Mouse (Mus musculus): ENCODE measurements at regions not wholly inside any gene's neighbourhood (a gene's known extent, or its start where the extent isn't known, plus 50 kb on each side); places are given as distances from the start of the nearest gene placed in this dataset.

GRCm38 (mm10) chr16:24247291-24247690, 146.0 kb upstream of the Lpp start:
- no peaks in the 10 kb centered on the region for H3K9me3 ChIP-seq (replicated peaks; ENCODE audit: control insufficient read depth, insufficient read depth, low read length, poor library complexity, severe bottlenecking)
- H3K4me1 ChIP-seq (ENCODE audit: control insufficient read depth, insufficient read depth, low read length): no peaks in the 10 kb centered on the region

DNA sequence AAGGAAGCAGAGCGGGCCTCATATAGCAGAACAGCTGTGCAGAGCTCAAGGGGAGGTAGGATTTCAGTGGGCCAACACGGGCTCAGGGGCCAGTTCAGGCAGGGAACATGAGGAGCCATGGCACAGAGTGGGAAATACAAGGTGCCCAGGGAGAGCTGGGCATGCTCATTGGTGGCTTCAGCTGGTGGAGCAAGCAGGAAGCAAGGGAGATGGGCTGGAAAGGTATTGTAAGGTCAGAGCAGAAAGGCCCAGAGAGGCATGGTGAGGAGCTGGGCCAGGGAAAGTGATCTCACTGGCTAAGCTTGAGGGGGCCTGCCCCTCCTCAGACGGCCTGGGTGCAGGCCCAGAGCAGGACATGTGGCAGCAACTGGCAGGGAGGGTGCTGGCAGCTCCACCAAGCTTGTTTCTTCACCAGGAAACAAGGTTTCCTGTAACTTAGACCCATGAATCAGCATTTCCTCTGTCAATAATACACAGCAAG, 155.2 kb upstream of the Lpp start:
- H3K4me3 ChIP-seq (ENCODE audit: low read depth, low read length): no peak overlapping the region
- no peak overlapping the region for H3K27ac ChIP-seq (ENCODE audit: insufficient read depth, low read length)
- H3K36me3 ChIP-seq (ENCODE audit: control insufficient read depth, insufficient read depth, low read length, poor library complexity, severe bottlenecking): no peaks in the 10 kb centered on the region
- no peaks in the 10 kb centered on the region for H3K9me3 ChIP-seq (replicated peaks; ENCODE audit: control insufficient read depth, insufficient read depth, low read length, poor library complexity, severe bottlenecking)
- H3K9ac ChIP-seq (ENCODE audit: low read depth, poor library complexity, severe bottlenecking): no peak overlapping the region
- TF ChIP-seq CTCF (IDR thresholded peaks at IDR 0.05; ENCODE audit: low read depth, low read length) (no peak), POLR2A (IDR thresholded peaks at IDR 0.05; ENCODE audit: insufficient read depth, low read length) (no peak), EP300 (IDR thresholded peaks at IDR 0.05; ENCODE audit: insufficient read depth, low read depth, low read length) (no peak)
- no peaks in the 10 kb centered on the region for H3K27me3 ChIP-seq (ENCODE audit: control insufficient read depth, insufficient read depth, low read length, poor library complexity, severe bottlenecking)
- no peaks in the 10 kb centered on the region for H3K4me1 ChIP-seq (ENCODE audit: control insufficient read depth, insufficient read depth, low read length)

More at GRCm38 (mm10) chr16:24247291-24247690, 146.0 kb upstream of the Lpp start:
- Histone ChIP-seq H3K36me3 (ENCODE audit: control insufficient read depth, insufficient read depth, low read length, poor library complexity, severe bottlenecking) (no peaks in the 10 kb centered on the region), H3K9ac (ENCODE audit: low read depth, poor library complexity, severe bottlenecking) (no peak overlapping the region), H3K4me3 (ENCODE audit: low read depth, low read length) (no peak overlapping the region), H3K27me3 (ENCODE audit: control insufficient read depth, insufficient read depth, low read length, poor library complexity, severe bottlenecking) (no peaks in the 10 kb centered on the region), H3K27ac (ENCODE audit: insufficient read depth, low read length) (no peak overlapping the region)
- no peak for TF ChIP-seq EP300 (IDR thresholded peaks at IDR 0.05; ENCODE audit: insufficient read depth, low read depth, low read length)
- TF ChIP-seq CTCF (IDR thresholded peaks at IDR 0.05; ENCODE audit: low read depth, low read length): no peak
- no peak for TF ChIP-seq POLR2A (IDR thresholded peaks at IDR 0.05; ENCODE audit: insufficient read depth, low read length)

- Histone ChIP-seq H3K4me1 (ENCODE audit: control insufficient read depth, insufficient read depth, low read length) (no peaks in the 10 kb centered on the region), H3K36me3 (ENCODE audit: control insufficient read depth, insufficient read depth, low read length, poor library complexity, severe bottlenecking) (no peaks in the 10 kb centered on the region), H3K4me3 (ENCODE audit: low read depth, low read length) (no peak overlapping the region), H3K27me3 (ENCODE audit: control insufficient read depth, insufficient read depth, low read length, poor library complexity, severe bottlenecking) (no peaks in the 10 kb centered on the region), H3K9ac (ENCODE audit: low read depth, poor library complexity, severe bottlenecking) (no peak overlapping the region), H3K27ac (ENCODE audit: insufficient read depth, low read length) (no peak overlapping the region), H3K9me3 (replicated peaks; ENCODE audit: control insufficient read depth, insufficient read depth, low read length, poor library complexity, severe bottlenecking) (no peaks in the 10 kb centered on the region)
- TF ChIP-seq POLR2A (IDR thresholded peaks at IDR 0.05; ENCODE audit: insufficient read depth, low read length): no peak
- TF ChIP-seq CTCF (IDR thresholded peaks at IDR 0.05; ENCODE audit: low read depth, low read length): no peak
- TF ChIP-seq EP300 (IDR thresholded peaks at IDR 0.05; ENCODE audit: insufficient read depth, low read depth, low read length): no peak
Measured at GRCm38 (mm10) chr16:24237425-24237824, 155.9 kb upstream of the Lpp start.

DNA sequence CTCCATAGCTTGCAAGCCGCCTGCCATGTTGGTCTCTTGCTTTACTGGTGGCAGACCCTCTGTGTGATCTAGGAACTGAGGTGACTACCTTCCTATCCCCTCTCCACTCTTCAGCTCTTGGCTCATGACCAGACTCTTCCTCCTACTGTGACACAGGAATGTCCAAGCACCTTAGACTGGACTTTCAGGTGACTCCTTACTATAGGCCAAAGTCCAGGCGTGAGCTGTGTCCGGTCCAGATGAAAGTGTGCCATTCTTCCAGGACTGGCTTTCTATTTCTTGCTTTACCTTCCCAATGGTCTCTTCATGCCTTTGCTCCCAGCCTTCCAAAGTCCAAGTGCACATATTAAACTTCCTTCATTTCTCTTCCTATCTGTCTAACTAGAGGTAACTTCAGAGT, 156.3 kb upstream of the Lpp start:
- TF ChIP-seq EP300 (IDR thresholded peaks at IDR 0.05; ENCODE audit: insufficient read depth, low read depth, low read length): no peak
- no peak for TF ChIP-seq CTCF (IDR thresholded peaks at IDR 0.05; ENCODE audit: low read depth, low read length)
- TF ChIP-seq POLR2A (IDR thresholded peaks at IDR 0.05; ENCODE audit: insufficient read depth, low read length): no peak
- no peaks in the 10 kb centered on the region for H3K27me3 ChIP-seq (ENCODE audit: control insufficient read depth, insufficient read depth, low read length, poor library complexity, severe bottlenecking)
- H3K4me1 ChIP-seq (ENCODE audit: control insufficient read depth, insufficient read depth, low read length): no peaks in the 10 kb centered on the region
- H3K36me3 ChIP-seq (ENCODE audit: control insufficient read depth, insufficient read depth, low read length, poor library complexity, severe bottlenecking): no peaks in the 10 kb centered on the region
- H3K9me3 ChIP-seq (replicated peaks; ENCODE audit: control insufficient read depth, insufficient read depth, low read length, poor library complexity, severe bottlenecking): no peaks in the 10 kb centered on the region
- no peak overlapping the region for H3K9ac ChIP-seq (ENCODE audit: low read depth, poor library complexity, severe bottlenecking)
- H3K27ac ChIP-seq (ENCODE audit: insufficient read depth, low read length): no peak overlapping the region
- H3K4me3 ChIP-seq (ENCODE audit: low read depth, low read length): no peak overlapping the region

DNA sequence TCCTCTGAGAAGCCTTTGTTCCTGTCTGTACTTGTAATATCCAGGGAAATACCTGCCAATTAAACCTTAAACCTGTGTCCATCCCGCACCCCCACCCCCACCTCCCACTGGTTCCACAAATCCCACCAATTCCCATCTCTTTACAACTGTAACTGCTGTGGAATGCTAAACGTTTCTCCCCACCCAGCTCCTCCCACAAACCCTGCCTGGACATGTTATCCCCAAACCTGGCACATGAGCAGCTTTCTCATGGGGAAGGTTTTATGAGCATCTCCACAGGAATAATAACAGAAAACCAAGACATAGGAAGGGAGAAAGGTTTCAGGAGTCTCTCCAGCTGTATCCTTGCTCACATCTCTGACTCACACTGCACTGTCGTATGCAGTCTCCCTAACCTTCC, 156.8 kb upstream of the Lpp start:
- H3K4me1 ChIP-seq (ENCODE audit: control insufficient read depth, insufficient read depth, low read length): no peaks in the 10 kb centered on the region
- H3K27me3 ChIP-seq (ENCODE audit: control insufficient read depth, insufficient read depth, low read length, poor library complexity, severe bottlenecking): no peaks in the 10 kb centered on the region
- H3K27ac ChIP-seq (ENCODE audit: insufficient read depth, low read length): no peak overlapping the region
- TF ChIP-seq EP300 (IDR thresholded peaks at IDR 0.05; ENCODE audit: insufficient read depth, low read depth, low read length) (no peak), CTCF (IDR thresholded peaks at IDR 0.05; ENCODE audit: low read depth, low read length) (no peak), POLR2A (IDR thresholded peaks at IDR 0.05; ENCODE audit: insufficient read depth, low read length) (no peak)
- no peaks in the 10 kb centered on the region for H3K36me3 ChIP-seq (ENCODE audit: control insufficient read depth, insufficient read depth, low read length, poor library complexity, severe bottlenecking)
- H3K9ac ChIP-seq (ENCODE audit: low read depth, poor library complexity, severe bottlenecking): no peak overlapping the region
- H3K4me3 ChIP-seq (ENCODE audit: low read depth, low read length): no peak overlapping the region
- H3K9me3 ChIP-seq (replicated peaks; ENCODE audit: control insufficient read depth, insufficient read depth, low read length, poor library complexity, severe bottlenecking): no peaks in the 10 kb centered on the region

DNA sequence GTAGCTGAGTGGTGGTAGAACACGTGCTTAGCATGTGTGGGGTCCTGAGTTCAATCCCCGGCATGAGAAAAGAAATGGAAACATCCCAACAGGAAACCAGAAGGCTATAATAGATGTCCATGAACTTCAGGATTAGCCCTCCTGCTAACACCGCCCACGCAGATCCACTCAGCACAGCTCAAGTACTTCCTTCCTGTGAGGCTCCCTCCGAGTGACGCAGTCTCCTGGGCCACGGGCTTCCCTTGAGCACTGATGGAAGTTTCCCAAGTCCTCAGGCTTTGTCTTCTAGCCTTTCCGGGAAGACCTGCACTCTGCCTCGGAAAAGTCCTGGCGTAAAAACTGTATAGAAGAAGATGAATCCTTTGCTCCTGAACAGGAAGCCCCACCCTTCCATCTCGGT, 158.5 kb upstream of the Lpp start:
- no peaks in the 10 kb centered on the region for H3K36me3 ChIP-seq (ENCODE audit: control insufficient read depth, insufficient read depth, low read length, poor library complexity, severe bottlenecking)

More for the DNA sequence above, 158.5 kb upstream of the Lpp start:
- Histone ChIP-seq H3K9me3 (replicated peaks; ENCODE audit: control insufficient read depth, insufficient read depth, low read length, poor library complexity, severe bottlenecking) (no peaks in the 10 kb centered on the region), H3K27ac (ENCODE audit: insufficient read depth, low read length) (no peak overlapping the region), H3K27me3 (ENCODE audit: control insufficient read depth, insufficient read depth, low read length, poor library complexity, severe bottlenecking) (no peaks in the 10 kb centered on the region), H3K9ac (ENCODE audit: low read depth, poor library complexity, severe bottlenecking) (no peak overlapping the region), H3K4me3 (ENCODE audit: low read depth, low read length) (no peak overlapping the region), H3K4me1 (ENCODE audit: control insufficient read depth, insufficient read depth, low read length) (no peaks in the 10 kb centered on the region)
- TF ChIP-seq CTCF (IDR thresholded peaks at IDR 0.05; ENCODE audit: low read depth, low read length) (no peak), POLR2A (IDR thresholded peaks at IDR 0.05; ENCODE audit: insufficient read depth, low read length) (no peak), EP300 (IDR thresholded peaks at IDR 0.05; ENCODE audit: insufficient read depth, low read depth, low read length) (no peak)

Data from ES-Bruce4 (cell line).